Mouse (Mus musculus): ENCODE data around the gene Atpaf2.

Atpaf2 gene

GRCm38 (mm10) chr11:60391346-60391745 lies 26.9 kb downstream of the Atpaf2 start:
- DNase-seq = no peak

- no peak for DNase-seq
Observed at GRCm38 (mm10) chr11:60387944-60388343, 30.3 kb downstream of the Atpaf2 start.

GRCm38 (mm10) chr11:60385946-60386345 lies 32.3 kb downstream of the Atpaf2 start:
- DNase-seq = no peak

GRCm38 (mm10) chr11:60384762-60385421 lies 33.4 kb downstream of the Atpaf2 start:
- DNase-seq = peak; percentile 62

- no peak for DNase-seq
Observed at GRCm38 (mm10) chr11:60383518-60383917, 34.7 kb downstream of the Atpaf2 start.

- DNase-seq = no peak
Observed at GRCm38 (mm10) chr11:60374481-60374880, 43.8 kb downstream of the Atpaf2 start.

- no peak for DNase-seq
Observed at GRCm38 (mm10) chr11:60370431-60370830, 47.8 kb downstream of the Atpaf2 start.

GRCm38 (mm10) chr11:60369448-60369847 lies 48.8 kb downstream of the Atpaf2 start:
- DNase-seq = no peak

GRCm38 (mm10) chr11:60368909-60369308 lies 49.3 kb downstream of the Atpaf2 start:
- DNase-seq = no peak

GRCm38 (mm10) chr11:60367256-60367655 lies 51.0 kb downstream of the Atpaf2 start:
- DNase-seq = no peak

GRCm38 (mm10) chr11:60366239-60367019 lies 51.8 kb downstream of the Atpaf2 start:
- no peak for DNase-seq

GRCm38 (mm10) chr11:60360631-60361201 lies 57.5 kb downstream of the Atpaf2 start:
- no peak for DNase-seq

GRCm38 (mm10) chr11:60359936-60360335 lies 58.3 kb downstream of the Atpaf2 start:
- DNase-seq = no peak

GRCm38 (mm10) chr11:60359138-60359537 lies 59.1 kb downstream of the Atpaf2 start:
- no peak for DNase-seq

- no peak for DNase-seq
Observed at GRCm38 (mm10) chr11:60358548-60358947, 59.7 kb downstream of the Atpaf2 start.

- DNase-seq = no peak
Observed at GRCm38 (mm10) chr11:60357116-60357515, 61.1 kb downstream of the Atpaf2 start.

- DNase-seq = no peak
Observed at GRCm38 (mm10) chr11:60355952-60356351, 62.3 kb downstream of the Atpaf2 start.

- DNase-seq = peak; percentile 99
Observed at GRCm38 (mm10) chr11:60352559-60353411, 65.5 kb downstream of the Atpaf2 start, which contains the start of the genes Tom1l2 and Drc3. TSS of gene Tom1l2 (minus strand) at chr11:60352905. TSS of gene Drc3 (plus strand) at chr11:60353329.

- DNase-seq = peak; percentile 57
Observed at GRCm38 (mm10) chr11:60351925-60352371, 66.3 kb downstream of the Atpaf2 start.

- DNase-seq = no peak
Observed at GRCm38 (mm10) chr11:60351388-60351787, 66.9 kb downstream of the Atpaf2 start.
